Mouse (Mus musculus) liver, adult 2 months (tissue): ENCODE data around the gene Bfar. TPM values are rescaled to one million over a fixed set of nuclear protein-coding genes. Genes with fewer than 3 reads are reported as not detected.
"Not testable (repeated sequence)": the region's sequence is repeated elsewhere in the genome, so short reads cannot be mapped to it uniquely, and the experiment has no call there.

Experiments
- DNase-seq: peaks from one replicate; pipeline ENCODE4 v3.0.0-alpha.2; 2011; ENCODE audit warnings: low read depth, low spot score; ENCODE audit errors: extremely low read depth
- H3K27ac ChIP-seq: fragments of 200-500 bp; replicated peaks from 2 replicates; pipeline ENCODE4 v1.5.1; 2012; ENCODE audit warnings: low read depth, mild to moderate bottlenecking, control low read depth, inconsistent platforms, low read length; ENCODE audit not compliant: insufficient read depth
- H3K27me3 ChIP-seq: fragments of 200-500 bp; 2 replicates; pipeline ENCODE4 v1.6.1; 2012; ENCODE audit warnings: mild to moderate bottlenecking, moderate library complexity, low read length, inconsistent platforms; ENCODE audit not compliant: control insufficient read depth, insufficient read depth
- H3K36me3 ChIP-seq: fragments of 200-500 bp; 2 replicates; pipeline ENCODE4 v1.6.1; 2012; ENCODE audit warnings: low read length, inconsistent platforms; ENCODE audit not compliant: control insufficient read depth, insufficient read depth
- H3K4me1 ChIP-seq: fragments of 200-500 bp; 2 replicates; pipeline ENCODE4 v1.6.1; 2011; ENCODE audit warnings: low read length; ENCODE audit not compliant: control insufficient read depth, insufficient read depth
- H3K4me3 ChIP-seq: fragments of 200-500 bp; 2 replicates; pipeline ENCODE4 v1.5.1; 2011; ENCODE audit warnings: low read depth, mild to moderate bottlenecking, control low read depth, low read length, moderate library complexity; ENCODE audit not compliant: insufficient read depth
- H3K79me2 ChIP-seq: fragments of 200-500 bp; 2 replicates; pipeline ENCODE4 v1.6.1; 2012; ENCODE audit warnings: inconsistent platforms, mild to moderate bottlenecking, low read length, moderate library complexity; ENCODE audit not compliant: control insufficient read depth, insufficient read depth
- H3K9ac ChIP-seq: fragments of 200-500 bp; 2 replicates; pipeline ENCODE4 v1.6.1; 2012; ENCODE audit warnings: low read depth, mild to moderate bottlenecking, control low read depth, inconsistent platforms, low read length
- CTCF ChIP-seq: fragments of 200-500 bp; IDR thresholded peaks from 2 replicates; pipeline ENCODE4 v1.5.1; 2011; ENCODE audit warnings: low read depth, low read length, control low read depth
- POLR2A ChIP-seq: fragments of 200-500 bp; IDR thresholded peaks from 2 replicates; pipeline ENCODE4 v1.6.1; 2011; ENCODE audit warnings: low read length, control low read depth; ENCODE audit not compliant: insufficient read depth; ENCODE audit errors: extremely low read depth
- WGBS: fragments of 180-500 bp; shearing (Covaris S2); methylation state at CpG from one replicate; pipeline ENCODE4 v1.1.7; 2018; 5-methylcytosine and 5-hydroxymethylcytosine counted together
- polyA plus RNA-seq: library from polyadenylated mRNA; depleted of rRNA; stranded (reverse); fragments of >200 nt; gene quantifications from 2 replicates; pipeline ENCODE4 v1.2.3, GENCODE M21; 2012; rRNA removed
- total RNA-seq: library from RNA; depleted of rRNA; stranded (reverse); fragments of >200 nt; gene quantifications from 2 replicates; pipeline ENCODE4 v1.2.3, GENCODE M21; 2014; rRNA removed

Bfar gene
- total and polyA plus RNA-seq, 2 experiments: 23.4 to 44.9 TPM

- Histone ChIP-seq H3K27ac (no peak overlapping the region), H3K79me2 (no peaks in the 10 kb centered on the region), H3K36me3 (no peaks in the 10 kb centered on the region), H3K4me3 (no peak overlapping the region), H3K4me1 (no peaks in the 10 kb centered on the region), H3K27me3 (no peaks in the 10 kb centered on the region), H3K9ac (no peak overlapping the region)
- no peak for DNase-seq
- no peak for TF ChIP-seq CTCF
- TF ChIP-seq POLR2A: no peak
- 92% methylated on average over 8 of the region's 8 CpGs for WGBS
These were observed 76.0 kb downstream of the Bfar start for GRCm38 (mm10) chr16:13747708-13748107.

- Histone ChIP-seq H3K36me3 (no peaks in the 10 kb centered on the region), H3K4me3 (no peak overlapping the region), H3K9ac (no peak overlapping the region), H3K27me3 (no peaks in the 10 kb centered on the region), H3K79me2 (no peaks in the 10 kb centered on the region), H3K27ac (no peak overlapping the region), H3K4me1 (no peaks in the 10 kb centered on the region)
- WGBS: 76% methylated on average over 3 of the region's 3 CpGs
- TF ChIP-seq POLR2A (no peak), CTCF (no peak)
- no peak for DNase-seq
These were observed 76.5 kb downstream of the Bfar start for GRCm38 (mm10) chr16:13748124-13748523.

- not testable (repeated sequence) for H3K36me3 ChIP-seq, H3K79me2 ChIP-seq, DNase-seq, H3K27ac ChIP-seq, H3K4me1 ChIP-seq, H3K4me3 ChIP-seq, H3K9ac ChIP-seq, H3K27me3 ChIP-seq
- WGBS: 46% methylated on average over 10 of the region's 10 CpGs
These were observed 77.2 kb downstream of the Bfar start for GRCm38 (mm10) chr16:13748813-13749212.

GRCm38 (mm10) chr16:13749306-13749705 is 77.6 kb downstream of the Bfar start:
- Histone ChIP-seq H3K79me2 (no peaks in the 10 kb centered on the region), H3K9ac (no peak overlapping the region), H3K36me3 (no peaks in the 10 kb centered on the region), H3K4me3 (no peak overlapping the region), H3K27me3 (no peaks in the 10 kb centered on the region), H3K4me1 (no peaks in the 10 kb centered on the region), H3K27ac (no peak overlapping the region)
- 81% methylated on average over 5 of the region's 5 CpGs for WGBS
- DNase-seq: no peak
- TF ChIP-seq CTCF: no peak
- no peak for TF ChIP-seq POLR2A

GRCm38 (mm10) chr16:13749981-13750380 is 78.3 kb downstream of the Bfar start:
- WGBS: 79% methylated on average over 3 of the region's 3 CpGs
- H3K79me2 ChIP-seq: no peaks in the 10 kb centered on the region

GRCm38 (mm10) chr16:13750626-13751025 is 79.0 kb downstream of the Bfar start:
- H3K79me2 ChIP-seq: no peaks in the 10 kb centered on the region
- H3K4me3 ChIP-seq: no peak overlapping the region
- no peaks in the 10 kb centered on the region for H3K27me3 ChIP-seq
- H3K27ac ChIP-seq: no peak overlapping the region
- H3K36me3 ChIP-seq: no peaks in the 10 kb centered on the region
- WGBS: 84% methylated on average over 9 of the region's 13 CpGs
- no peak for TF ChIP-seq POLR2A
- TF ChIP-seq CTCF: no peak
- H3K9ac ChIP-seq: no peak overlapping the region
- DNase-seq: no peak
- H3K4me1 ChIP-seq: peaks cover 3% of the 10 kb centered on the region

More at GRCm38 (mm10) chr16:13749981-13750380, 78.3 kb downstream of the Bfar start:
- Histone ChIP-seq H3K9ac (no peak overlapping the region), H3K4me3 (no peak overlapping the region), H3K27me3 (no peaks in the 10 kb centered on the region), H3K36me3 (no peaks in the 10 kb centered on the region), H3K4me1 (peaks cover under 1% of the 10 kb centered on the region), H3K27ac (no peak overlapping the region)
- TF ChIP-seq CTCF (no peak), POLR2A (no peak)
- DNase-seq: no peak

Other genes with a start within 250 kb of the Bfar start
- gene Parn, start 3.7 kb upstream of the Bfar start, total RNA-seq: 14.0 and 14.4 TPM in 2 replicates
- 8.8 and 9.1 TPM in 2 replicates for gene Parn, start 3.7 kb upstream of the Bfar start, polyA plus RNA-seq
- 6.1 and 7.9 TPM in 2 replicates for gene 3110001I22Rik, start 71 bp downstream of the Bfar start, total RNA-seq
- 0.66 TPM in 2 replicates for gene 3110001I22Rik, start 71 bp downstream of the Bfar start, polyA plus RNA-seq
- not detected in 2 replicates for gene Pla2g10, start 59.1 kb downstream of the Bfar start, total RNA-seq
- not detected in 2 replicates for gene Pla2g10, start 59.1 kb downstream of the Bfar start, polyA plus RNA-seq
- gene Rrn3, start 108.8 kb downstream of the Bfar start, total RNA-seq: 12.1 and 13.2 TPM in 2 replicates
- 4.8 and 10.4 TPM in 2 replicates for gene Rrn3, start 108.8 kb downstream of the Bfar start, polyA plus RNA-seq
- 32.1 and 35.8 TPM in 2 replicates for gene Ntan1, start 147.0 kb downstream of the Bfar start, total RNA-seq
- gene Ntan1, start 147.0 kb downstream of the Bfar start, polyA plus RNA-seq: 25.2 and 33.5 TPM in 2 replicates
- gene Pdxdc1, start 231.3 kb downstream of the Bfar start, total RNA-seq: 102 and 112 TPM in 2 replicates
- gene Pdxdc1, start 231.3 kb downstream of the Bfar start, polyA plus RNA-seq: 41.4 and 45.5 TPM in 2 replicates
- gene Mpv17l, start 231.3 kb downstream of the Bfar start, total RNA-seq: 30.6 and 35.9 TPM in 2 replicates
- gene Mpv17l, start 231.3 kb downstream of the Bfar start, polyA plus RNA-seq: 26.2 and 29.8 TPM in 2 replicates